Mouse (Mus musculus) cerebellum, postnatal 36 days (tissue): ENCODE results near the gene Lrp2.

Experiments
- DNase-seq, 2 experiments: peaks; one replicate each; pipeline ENCODE4 v3.0.0; 2021 to 2022; ENCODE audit warnings: mixed read lengths in 2 of 2

Gene Lrp2

DNA sequence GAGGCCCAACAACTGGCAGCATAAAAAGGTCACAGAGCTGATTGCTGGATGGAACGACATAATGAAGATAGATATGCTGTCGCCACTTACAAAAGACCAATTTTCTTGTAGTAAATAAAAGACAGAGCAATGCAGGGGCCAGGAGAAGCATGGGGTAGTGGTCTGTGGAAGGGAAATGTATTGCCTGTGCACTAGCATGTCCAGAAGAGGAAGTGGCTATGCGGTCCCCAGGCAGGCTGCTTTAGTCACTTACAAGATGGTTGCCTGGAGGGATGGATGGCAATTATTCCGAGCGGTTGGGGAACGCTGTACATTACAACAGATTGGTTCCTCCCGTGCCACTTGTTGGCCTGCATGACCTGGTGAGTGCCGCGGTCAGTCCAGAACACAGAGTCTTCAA lies 85.5 kb downstream of the Lrp2 start:
- no peak for DNase-seq

DNA sequence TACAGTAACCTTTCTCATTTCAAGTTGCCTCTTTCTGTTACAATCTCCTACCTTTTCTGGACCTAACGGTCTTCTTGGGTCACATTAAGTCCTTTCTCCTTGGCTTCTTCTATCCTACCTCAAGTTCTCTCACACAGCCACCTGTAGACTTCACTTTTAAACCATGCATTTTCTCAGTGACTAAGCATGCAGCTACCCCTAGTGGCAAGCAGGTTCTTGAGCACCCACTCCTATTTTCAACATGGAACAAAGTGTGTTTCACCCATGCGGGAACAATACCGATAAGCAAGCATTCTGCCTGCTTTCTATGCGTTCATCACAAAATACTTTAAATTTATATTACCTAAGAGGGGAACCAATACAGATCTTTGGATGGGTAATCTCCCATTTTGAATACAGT lies 92.7 kb downstream of the Lrp2 start:
- DNase-seq = no peak

DNA sequence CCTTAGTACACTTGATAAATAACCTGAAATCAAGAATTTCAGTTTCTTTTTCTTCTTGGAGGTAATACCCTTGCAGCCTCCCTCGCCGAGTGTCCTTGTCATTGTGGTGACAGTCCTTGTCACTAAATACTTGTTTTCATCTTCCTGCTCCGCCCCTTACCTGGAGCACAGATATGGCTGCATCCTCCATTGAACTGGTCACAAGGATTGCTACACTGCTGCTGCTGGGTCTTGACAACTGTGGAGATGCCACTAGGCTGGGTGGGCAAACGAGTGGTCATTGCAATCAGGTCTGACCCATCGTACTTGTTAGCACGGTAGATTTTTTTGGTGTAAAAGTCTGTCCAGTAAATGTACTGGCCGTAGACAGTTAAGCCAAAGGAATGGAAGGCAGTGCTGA lies 104.9 kb downstream of the Lrp2 start:
- DNase-seq = no peak

DNA sequence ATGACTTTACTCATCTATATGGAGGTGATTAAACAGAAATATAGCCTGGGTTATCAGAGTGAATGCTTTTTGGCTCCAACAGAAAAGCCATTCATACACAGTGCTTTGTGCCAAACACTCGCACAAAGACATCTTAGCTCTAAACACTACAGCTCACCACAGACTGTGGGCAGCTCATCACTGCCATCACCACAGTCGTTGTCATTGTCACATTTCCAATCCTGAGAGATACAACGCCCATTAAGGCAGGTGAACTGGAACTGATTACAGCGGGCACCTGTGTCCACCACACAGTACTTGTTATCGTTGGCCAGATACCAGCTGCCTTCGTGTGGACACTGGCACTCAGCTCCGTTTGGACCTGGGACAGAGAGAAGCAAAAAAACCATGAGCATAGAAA lies 106.0 kb downstream of the Lrp2 start:
- DNase-seq = no peak

DNA sequence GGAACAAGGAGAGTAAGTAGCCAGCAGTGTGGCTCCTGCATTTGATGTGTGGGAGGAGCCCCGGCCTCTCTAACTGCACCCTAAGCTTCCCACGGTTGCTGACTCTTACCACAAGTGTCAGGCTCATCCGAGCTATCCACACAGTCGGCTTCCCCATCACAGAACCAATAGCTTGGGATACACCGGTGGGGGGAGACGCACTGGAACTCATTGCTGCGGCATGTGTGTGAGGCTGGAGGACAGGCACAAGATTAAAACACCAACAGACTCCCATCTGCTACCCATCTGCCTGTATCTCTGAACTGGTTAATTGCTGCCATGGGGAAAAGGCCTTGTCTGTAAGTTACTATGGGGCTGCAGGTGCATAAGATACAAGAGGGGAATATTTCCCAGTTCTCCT lies 109.0 kb downstream of the Lrp2 start:
- DNase-seq = no peak

DNA sequence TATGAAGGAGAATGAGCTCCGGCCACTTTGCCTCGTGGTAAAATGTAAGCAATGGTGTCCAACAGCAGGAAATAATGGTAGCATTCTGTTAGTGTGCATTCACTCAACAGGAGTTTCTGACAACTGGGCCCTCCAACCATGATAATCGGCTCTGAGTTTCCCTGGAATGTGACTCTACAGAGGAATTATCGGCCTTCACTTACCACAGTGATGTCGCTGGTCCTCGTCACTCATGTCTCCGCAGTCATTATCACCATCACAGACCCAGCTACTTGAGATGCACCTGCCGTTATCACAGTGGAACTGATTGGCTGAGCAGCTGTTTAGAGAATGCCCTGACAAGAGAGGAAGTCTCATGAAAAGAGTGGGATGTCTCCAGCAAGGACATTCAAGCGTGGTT lies 110.7 kb downstream of the Lrp2 start:
- DNase-seq = no peak

DNA sequence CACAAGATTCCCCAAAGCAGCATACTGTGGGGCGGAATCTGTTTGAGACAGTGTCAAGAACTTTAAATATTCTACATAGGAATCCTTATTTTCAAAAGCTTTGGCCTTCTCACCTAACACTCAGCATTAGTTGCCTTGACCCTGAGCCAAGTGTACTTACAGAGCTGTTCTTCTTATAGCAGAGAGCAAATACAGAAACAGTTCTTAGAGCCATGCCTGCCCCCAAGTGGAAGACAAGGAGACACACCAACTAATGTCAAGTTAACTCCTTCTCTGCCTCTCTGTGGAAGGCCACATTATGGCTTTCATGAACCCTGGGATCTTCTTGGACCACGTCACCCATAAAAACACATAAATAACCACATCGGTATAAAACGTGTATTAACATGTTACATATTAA lies 114.0 kb downstream of the Lrp2 start:
- DNase-seq = no peak

DNA sequence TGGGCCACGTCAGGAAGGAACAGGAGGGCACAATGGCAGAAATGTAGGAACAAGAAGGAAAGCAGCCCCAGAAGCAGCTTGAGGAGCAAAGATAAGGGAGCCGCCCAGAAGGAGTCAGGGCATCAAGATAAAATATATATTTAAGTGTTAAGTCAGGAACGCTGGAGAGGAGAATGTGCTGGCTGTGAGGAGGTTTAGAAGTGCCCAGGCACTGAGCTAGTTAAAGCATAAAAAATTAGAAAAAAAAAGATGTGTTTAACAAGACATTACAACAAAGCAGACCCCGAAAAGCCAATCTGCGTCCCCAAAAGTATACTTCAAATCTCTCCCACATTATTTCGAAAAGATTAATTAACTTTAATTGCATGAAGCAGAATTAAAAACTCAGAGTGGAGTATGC lies 122.3 kb downstream of the Lrp2 start:
- no peak for DNase-seq

DNA sequence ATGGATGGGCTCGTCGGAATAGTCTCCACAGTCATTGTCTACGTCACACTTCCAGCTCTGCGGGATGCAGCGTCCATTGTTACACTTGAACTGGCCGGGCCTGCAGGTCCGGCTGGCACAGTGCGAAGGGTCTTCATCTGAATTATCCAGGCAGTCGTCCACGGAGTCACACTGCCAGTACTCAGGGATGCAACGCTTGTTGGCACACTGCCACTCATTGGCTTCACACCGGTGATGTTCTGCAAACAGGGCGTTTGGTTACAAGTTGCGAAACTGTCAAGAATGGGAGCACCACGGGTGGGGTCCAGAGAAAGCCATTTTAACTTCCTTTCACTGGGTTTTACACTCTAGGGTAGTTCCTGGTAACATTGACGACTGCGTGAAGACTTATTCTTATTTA lies 126.4 kb downstream of the Lrp2 start:
- DNase-seq = peak in 1 of 2 experiments; percentile 12

DNA sequence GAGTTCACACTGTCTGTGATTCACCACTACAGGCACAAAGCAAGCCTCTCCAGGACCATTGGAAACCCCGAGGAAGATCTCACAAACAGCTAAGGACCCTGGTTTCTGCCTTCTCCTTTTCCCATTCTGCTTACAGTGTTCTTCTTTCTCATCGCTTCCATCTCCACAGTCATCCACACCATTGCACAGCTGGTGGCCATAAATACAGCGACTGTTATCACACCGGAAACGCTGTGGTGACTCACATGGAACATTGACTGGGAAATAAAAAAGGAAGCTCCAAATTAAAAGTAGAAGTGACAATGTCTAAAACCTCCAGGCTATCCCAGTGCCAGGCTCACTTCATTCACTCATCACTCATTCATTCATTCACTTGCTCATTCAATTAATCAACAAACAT lies 134.7 kb downstream of the Lrp2 start:
- DNase-seq = no peak

DNA sequence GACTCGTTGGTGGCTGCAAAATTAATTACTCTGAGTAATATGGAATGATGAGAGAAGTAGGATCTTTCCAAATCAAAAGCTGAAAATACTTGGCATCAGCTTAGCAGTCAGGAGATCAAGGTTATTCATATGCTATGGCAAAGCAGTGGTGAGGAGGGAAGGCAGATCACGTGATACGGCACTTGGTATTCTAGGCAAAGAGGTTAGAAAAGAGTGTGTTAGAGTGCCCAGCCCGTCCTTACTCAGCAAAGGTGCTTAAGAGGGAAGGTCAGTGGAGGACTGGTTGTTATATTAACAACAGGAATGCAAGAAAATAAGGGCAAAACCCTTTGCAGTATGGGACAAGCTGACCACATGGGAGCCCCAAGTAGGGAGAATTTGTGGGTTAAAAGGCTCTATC lies 137.3 kb downstream of the Lrp2 start:
- DNase-seq = no peak

DNA sequence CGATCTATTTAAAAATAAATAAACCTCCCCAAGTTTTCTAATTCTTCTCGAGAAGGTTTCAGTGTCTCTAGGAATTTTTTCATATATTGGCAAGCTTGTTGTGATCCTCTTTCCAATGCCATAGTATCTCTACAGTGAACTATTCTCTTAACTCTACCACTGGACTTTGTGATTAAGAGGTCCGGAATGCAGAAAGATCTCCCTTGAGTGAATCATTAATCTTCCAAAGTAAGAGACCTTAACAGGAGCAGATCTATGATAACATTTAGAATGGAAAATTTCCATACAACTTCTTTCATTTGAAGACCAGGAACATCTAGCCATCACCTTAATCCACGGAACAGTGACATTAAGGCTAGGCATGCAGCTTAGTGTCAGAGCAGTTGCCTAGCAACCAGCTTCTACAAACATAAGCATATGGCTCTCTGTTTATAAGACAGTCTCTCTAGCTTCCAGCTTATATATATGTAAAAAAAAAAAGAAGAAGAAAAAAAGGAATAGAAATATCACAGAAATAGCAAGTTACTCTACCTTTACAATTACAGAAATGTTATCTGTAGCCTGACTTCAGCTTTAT lies 139.9 kb downstream of the Lrp2 start:
- DNase-seq = no peak

DNA sequence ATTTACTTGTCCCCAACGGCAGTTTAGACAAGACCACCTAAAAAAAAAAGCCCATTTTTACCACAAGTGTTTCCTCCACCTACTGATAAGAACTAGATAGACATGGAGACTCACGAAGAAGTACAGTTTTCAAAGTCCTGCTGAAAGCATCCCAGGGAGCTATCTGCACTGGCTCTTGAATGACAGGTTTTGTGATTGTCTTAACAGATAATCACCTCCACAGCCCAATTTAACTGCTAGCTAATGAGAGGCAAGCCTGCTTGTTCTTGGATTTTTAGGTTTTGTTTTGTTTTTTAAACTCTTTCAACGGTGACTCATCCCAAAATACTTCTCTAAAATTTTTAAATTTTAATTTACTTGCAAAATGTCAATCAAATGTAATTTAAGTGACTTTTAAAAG lies 144.2 kb downstream of the Lrp2 start:
- DNase-seq = no peak

DNA sequence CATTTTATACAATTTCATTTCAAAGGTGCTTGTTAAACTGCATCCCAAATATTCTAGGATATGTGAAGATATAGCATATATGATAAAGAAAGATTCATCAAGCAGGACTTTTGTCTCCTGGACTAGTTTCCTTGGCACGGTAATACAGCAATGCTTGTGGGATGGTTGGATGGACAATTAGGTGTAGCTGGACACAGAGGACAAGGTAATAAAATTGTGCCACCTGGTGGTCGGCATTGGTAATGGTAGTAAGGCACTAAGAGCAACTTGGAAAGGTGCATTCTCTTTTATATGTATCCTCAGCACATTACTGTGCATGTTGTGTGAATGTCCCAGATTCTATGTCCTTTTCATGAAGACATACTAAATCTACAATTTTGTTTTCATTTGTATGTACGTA lies 157.7 kb downstream of the Lrp2 start:
- peak; percentile 72 to 83 for DNase-seq

DNA sequence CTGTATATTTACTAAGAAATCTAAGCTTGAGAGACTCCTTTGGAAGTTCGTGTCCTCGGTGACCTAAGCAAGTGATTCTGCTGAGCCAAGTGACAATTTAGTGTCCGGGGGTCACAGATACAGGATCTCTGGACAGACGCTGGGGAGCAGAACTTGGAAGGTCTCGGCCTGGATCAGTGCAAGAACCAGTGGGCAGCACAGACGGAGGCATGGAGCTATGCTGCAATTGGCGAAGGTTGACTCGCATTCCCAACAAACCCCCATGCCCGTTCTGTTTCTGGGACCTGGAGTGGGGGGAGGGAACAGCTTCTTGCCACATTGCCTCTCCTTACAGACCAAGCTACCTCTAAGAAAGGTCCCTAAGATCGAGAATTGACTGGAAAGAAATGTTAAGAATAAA lies 158.7 kb downstream of the Lrp2 start:
- no peak for DNase-seq

DNA sequence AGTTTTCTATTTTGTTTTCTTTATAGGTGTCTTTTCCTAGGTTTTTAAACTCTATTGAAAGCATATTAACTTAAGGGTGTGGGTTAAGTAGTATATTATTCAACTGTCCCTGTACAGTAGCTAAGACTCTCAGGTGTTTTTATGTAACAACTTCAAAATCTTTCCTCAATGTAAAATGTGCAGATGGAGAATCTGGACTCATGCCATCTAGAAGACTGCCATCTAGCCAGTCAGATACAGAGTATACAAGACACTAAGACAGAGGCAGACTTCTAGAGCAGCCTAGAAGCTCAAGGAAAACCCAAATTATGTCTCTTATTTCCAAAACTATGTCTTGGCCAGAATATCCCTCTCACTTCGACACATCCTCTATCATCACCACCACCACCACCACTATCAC lies 159.8 kb downstream of the Lrp2 start:
- no peak for DNase-seq

DNA sequence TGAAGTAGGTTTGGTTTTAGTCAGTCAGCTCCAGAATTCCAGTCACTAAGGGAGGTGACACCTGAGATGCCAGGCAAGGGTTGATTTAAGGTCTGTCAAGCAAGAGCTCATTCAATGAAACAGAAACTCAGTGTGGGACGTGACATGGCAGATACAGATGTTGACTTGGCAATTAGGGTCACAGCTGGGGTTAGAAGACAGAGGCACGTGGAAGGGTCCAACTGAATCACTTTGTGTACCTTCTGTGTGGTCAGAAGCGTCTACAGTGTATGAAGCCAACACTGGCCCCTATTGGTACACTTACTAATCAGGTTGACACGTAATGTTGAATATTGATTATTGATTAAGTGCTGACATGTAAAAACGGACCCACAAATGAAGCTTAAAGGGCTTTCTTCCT lies 161.0 kb downstream of the Lrp2 start:
- DNase-seq = no peak

DNA sequence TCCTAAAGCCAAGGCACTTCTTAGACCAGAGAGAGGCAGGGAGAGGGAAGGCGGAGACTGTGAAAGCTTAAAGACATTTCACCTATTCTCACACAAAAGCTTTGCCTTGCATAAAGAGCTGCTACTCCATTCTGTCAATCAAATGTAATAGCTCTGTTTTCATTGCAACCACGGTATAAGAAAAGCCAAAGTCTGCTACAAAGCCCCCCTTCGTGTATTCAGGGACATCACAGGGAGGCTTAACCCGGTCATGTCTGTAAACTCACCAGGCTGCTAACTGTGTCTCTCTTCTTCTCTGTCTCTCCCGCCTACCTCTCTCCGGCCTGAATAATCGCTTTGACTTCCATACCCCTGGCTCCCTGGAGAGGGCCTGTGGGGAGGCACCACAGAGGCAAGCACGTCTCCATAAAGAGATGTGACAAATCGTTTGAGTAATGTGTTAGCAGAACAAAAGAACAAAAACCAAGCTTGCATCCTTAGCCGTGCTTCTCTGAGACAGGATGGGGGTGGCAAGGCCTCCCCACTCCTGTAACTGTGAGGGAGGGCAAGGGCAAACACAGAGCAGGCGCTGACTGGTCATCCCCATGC lies 167.5 kb downstream of the Lrp2 start:
- DNase-seq = no peak

DNA sequence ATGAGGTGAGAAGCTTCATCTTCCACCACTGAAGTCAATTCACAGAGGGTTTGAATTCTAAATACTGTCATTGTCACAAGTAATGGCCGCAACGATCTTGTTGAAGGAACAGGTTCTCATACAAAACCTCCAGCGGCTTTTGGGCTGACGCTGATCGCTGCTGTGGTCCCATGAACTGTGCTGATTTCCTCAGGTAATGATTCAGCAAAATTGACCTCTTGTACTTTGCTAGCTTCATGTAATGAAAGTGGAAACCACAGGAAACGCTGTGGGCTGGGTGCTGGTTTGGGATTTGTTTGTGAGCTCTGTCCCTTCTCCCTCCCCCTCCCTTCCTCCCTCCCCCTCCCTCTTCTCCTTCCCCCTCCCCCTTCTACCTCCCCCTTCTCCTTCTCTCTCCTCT lies 170.8 kb downstream of the Lrp2 start:
- no peak for DNase-seq

DNA sequence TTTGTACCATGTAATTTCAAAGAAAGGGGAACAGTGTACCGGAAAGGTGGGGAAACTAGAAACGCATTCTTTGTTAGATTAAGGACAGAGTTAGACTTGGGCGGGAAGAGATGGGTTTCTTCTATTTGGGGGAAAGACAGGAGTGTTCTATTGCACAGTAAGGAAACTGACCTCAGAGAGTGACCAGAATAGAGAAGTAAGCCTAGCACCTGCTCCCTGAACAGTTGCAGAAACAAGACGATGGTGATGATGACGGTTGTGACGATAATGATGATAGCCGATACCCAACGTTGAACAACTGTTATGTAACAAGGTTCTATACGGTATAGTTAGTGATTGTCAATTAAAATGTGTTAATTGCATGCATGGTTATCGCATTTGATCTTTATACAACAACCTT lies 171.3 kb downstream of the Lrp2 start:
- no peak for DNase-seq

DNA sequence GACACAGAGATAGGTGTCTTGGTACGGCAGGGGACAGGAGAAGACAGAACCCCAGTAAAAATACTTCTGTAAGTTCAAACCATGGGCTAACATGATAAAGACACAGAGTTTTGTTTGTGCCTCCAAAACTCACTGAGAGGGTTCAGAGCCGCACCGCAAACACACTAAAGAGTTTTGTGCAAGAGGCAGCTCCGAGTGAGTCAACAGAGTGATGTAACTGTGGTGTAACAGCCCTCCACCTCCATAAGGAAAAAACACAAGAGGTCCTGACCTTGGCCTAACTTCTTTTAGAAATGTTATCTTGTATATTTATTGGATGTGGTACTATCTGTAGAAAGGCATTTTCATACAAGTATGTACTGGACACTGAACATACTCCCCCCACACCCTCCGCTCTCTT lies 180.2 kb downstream of the Lrp2 start:
- DNase-seq = no peak

DNA sequence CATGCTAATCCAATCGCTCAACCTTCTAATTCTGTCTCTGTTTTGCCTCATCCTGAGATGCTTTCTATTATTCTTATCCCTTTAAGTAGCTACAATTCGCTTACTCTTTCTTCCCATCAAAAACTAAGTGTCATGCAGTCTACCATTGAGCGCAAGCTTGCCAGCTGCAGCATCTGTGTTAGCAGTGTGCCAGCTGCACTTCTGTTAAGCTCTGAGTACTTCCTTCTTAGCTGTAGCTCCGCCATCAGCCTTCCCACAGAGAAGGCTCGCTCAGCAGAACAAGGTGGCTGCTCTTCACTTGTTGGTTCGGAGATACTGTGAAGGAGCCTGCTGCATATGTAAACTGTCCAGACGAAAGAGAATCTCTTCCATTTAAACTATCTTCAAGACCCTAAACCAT lies 183.6 kb downstream of the Lrp2 start:
- no peak for DNase-seq

DNA sequence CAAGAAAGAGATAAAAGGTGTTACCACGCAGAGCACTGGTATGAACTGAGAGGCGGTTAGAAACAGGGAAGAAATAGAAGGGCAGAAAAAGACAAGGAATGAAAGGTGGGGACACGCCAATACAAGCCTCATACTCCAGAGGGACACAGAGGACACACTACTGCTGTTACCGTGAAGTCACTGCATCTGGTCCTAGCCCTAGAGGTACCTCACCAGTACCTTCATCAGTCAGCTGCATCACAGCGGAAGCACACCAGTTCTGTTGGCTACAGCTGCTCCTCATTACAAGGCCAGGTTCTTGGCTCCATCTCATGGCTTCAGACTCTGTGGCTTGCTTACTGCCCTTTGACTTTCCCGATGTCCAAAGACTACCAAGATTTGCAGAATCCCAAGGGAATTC lies 184.0 kb downstream of the Lrp2 start:
- no peak for DNase-seq

DNA sequence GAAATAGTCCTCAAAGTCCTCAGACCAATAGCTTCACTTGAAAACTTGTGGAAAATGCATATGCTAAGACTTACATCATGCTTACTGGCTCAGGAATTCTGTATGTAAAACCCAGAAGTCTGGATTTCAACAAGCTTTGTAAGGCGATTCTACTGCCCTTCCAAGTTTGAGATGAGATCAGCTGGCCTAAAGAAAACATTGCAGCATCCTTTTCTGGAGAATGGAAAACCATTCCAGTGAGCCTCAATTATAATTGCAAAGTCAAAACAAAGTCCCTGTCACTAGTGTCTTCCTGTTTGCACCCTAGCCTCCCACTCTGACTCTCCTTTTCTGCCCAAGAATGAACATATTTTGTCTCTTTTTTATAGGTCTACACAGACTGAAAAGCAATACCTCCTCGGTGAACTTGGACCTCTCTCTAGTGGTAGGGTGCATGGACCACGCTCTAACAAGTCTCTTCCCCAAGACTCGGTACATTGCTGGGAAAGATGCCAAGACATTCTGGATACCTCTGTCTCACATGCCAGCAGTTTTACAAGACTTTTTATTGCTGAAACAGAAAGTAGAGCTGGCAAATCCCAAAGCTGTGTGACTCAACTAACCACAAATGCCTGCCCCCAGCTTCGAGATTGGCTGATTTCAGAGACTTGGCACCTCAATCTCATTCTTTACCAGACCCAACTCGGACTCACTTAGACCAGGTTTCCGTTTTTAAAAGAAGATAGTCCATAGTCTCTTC lies 184.8 kb downstream of the Lrp2 start:
- DNase-seq = no peak
